Mouse (Mus musculus): ENCODE measurements at regions not wholly inside any gene's neighbourhood (a gene's known extent, or its start where the extent isn't known, plus 50 kb on each side); places are given as distances from the start of the nearest gene placed in this dataset.

GRCm38 (mm10) chr6:14046560-14046959 is 175.2 kb upstream of the 2610001J05Rik start:
- no peak for DNase-seq (ENCODE audit: low spot score)

GRCm38 (mm10) chr6:14044654-14045053 is 173.3 kb upstream of the 2610001J05Rik start:
- DNase-seq (ENCODE audit: low spot score), result no peak

- DNase-seq (ENCODE audit: low spot score), result no peak
These were observed 154.6 kb upstream of the 2610001J05Rik start for GRCm38 (mm10) chr6:14025898-14026297.

GRCm38 (mm10) chr6:14018928-14019327 is 147.6 kb upstream of the 2610001J05Rik start:
- no peak for DNase-seq (ENCODE audit: low spot score)

- no peak for DNase-seq (ENCODE audit: low spot score)
These were observed 111.5 kb upstream of the 2610001J05Rik start for GRCm38 (mm10) chr6:13982606-13983389.

GRCm38 (mm10) chr6:13974710-13975506 is 103.6 kb upstream of the 2610001J05Rik start:
- DNase-seq (ENCODE audit: low spot score), result no peak

GRCm38 (mm10) chr6:13964471-13964870 is 93.2 kb upstream of the 2610001J05Rik start:
- DNase-seq (ENCODE audit: low spot score), result no peak

- DNase-seq (ENCODE audit: low spot score), result no peak
These were observed 92.7 kb upstream of the 2610001J05Rik start for GRCm38 (mm10) chr6:13964013-13964412.

GRCm38 (mm10) chr6:13949640-13950039 is 78.3 kb upstream of the 2610001J05Rik start:
- no peak for DNase-seq (ENCODE audit: low spot score)

- DNase-seq (ENCODE audit: low spot score), result no peak
These were observed 49.8 kb upstream of the 2610001J05Rik start for GRCm38 (mm10) chr6:13920809-13921760.

All from urinary bladder, postnatal 14 days (tissue).